Mouse (Mus musculus) lung, adult 10 weeks (tissue): Measurements from ENCODE around the gene Bmp8a. TPM values are rescaled to one million over a fixed set of nuclear protein-coding genes. Genes with fewer than 3 reads are reported as not detected.

ENCODE experiments used
- polyA plus RNA-seq: library from polyadenylated mRNA; stranded (reverse); fragments of 350-450 nt; fragmentation: Illumina TruSeq; extraction: RNeasy Lipid Tissue Mini Kit (QIAGEN cat#74804); gene quantifications from one replicate; pipeline ENCODE4 v1.2.3, GENCODE M21; 2014; ENCODE audit warnings: low read depth, low replicate concordance; ENCODE audit not compliant: insufficient read depth

Bmp8a gene
- polyA plus RNA-seq: not detected

DNA sequence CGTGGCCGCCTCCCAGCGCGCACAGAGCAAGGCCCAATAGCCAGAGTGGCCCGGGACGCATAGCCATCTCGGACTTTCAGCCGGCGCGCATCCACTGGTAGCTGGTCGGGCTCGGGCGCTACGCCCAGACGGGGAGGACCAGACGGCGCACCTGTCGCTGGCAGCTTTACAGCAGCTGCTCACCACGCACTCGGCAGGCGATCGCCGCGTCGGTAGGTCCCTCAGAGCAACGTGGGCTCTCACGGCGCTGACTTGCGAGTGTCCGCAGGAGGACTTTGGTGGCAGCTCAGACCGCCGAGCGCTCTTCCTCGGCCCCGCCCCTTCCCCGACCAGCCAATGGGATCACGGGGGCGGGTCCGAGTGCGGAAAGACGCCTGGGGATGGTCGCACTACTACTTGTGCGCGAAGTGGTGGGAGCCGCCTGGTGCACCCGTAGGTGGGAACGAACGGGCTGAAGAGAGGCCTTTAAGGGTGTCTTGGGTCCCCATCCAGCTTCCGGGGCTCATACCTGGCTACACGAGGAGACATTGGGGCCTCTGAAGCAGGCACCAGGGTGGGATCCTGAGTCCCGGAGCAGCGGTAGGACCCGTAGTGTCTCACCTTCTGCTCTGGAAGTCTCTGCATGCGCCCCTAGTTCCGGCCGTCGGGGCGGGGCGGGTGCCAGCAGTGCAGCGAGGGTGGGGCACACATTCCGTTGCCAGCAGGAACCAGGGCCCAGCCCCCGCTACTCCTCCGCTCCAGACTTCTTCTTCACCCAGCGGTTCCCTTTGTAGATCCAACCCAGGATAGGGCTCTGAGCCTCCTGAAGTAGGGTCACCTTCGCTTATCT, at the start of gene Bmp8a:
Bmp8a (minus strand) TSS at position 611 of the 829 bp plus-strand sequence.

DNA sequence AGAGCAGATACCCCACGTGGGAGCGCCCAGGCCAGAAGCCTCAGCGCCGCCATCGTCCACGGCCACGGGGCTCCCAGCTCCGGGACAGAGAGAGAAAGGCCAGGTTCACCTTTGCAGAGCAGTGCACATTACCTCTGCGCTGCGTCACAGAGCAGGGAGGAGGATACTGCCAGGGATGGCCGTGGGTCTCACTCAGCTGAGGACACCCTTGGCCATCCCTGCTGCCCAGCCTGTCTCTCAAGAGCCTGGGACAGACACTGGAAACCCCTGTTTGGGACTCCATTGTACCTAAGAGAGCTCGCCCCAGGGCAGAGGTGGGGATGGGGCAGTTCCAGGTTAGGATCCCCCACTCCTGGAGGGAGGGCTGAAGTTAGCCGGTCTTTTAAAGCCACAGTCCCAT, 19.5 kb downstream of the Bmp8a start, which contains the start of gene Oxct2a:
Oxct2a (minus strand) TSS at position 101 of the 400 bp plus-strand sequence.

Other genes with a start within 250 kb of the Bmp8a start
- gene Bmp8b, start 238.1 kb downstream of the Bmp8a start, polyA plus RNA-seq: not detected
- gene Oxct2b, start 227.0 kb downstream of the Bmp8a start, polyA plus RNA-seq: not detected
- gene Ppie, start 203.3 kb downstream of the Bmp8a start, polyA plus RNA-seq: 42.5 TPM
- 0.92 TPM for gene Hpcal4, start 160.0 kb downstream of the Bmp8a start, polyA plus RNA-seq
- gene Nt5c1a, start 141.7 kb downstream of the Bmp8a start, polyA plus RNA-seq: not detected
- 10.7 TPM for gene Heyl, start 109.7 kb downstream of the Bmp8a start, polyA plus RNA-seq
- gene Pabpc4, start 80.9 kb downstream of the Bmp8a start, polyA plus RNA-seq: 19.4 TPM
- not detected for gene Oxct2a, start 19.6 kb downstream of the Bmp8a start, polyA plus RNA-seq